Mouse (Mus musculus) WW6 (cell line): ENCODE results near the gene Abcf2.
"Not testable (repeated sequence)": the region's sequence is repeated elsewhere in the genome, so short reads cannot be mapped to it uniquely, and the experiment has no call there.

ENCODE experiments used
- DNase-seq: peaks from one replicate; pipeline ENCODE4 v3.0.0-alpha.2; 2013; ENCODE audit warnings: low read depth, low spot score

The Abcf2 gene

GRCm38 (mm10) chr5:24586547-24587199, 9.4 kb upstream of the Abcf2 start, which contains the start of gene Chpf2:
Chpf2 (plus strand) TSS chr5:24586741.
- peak; percentile 64 for DNase-seq

- no peak for DNase-seq
Measured at GRCm38 (mm10) chr5:24586106-24586505, 8.8 kb upstream of the Abcf2 start.

- no peak for DNase-seq
Measured at GRCm38 (mm10) chr5:24578109-24578963, 1.1 kb upstream of the Abcf2 start.

GRCm38 (mm10) chr5:24576801-24577182, 475 bp downstream of the Abcf2 start:
- DNase-seq: no peak

- no peak for DNase-seq
Measured at GRCm38 (mm10) chr5:24575948-24576347, 1.3 kb downstream of the Abcf2 start.

GRCm38 (mm10) chr5:24556709-24557108, 20.6 kb downstream of the Abcf2 start, which contains the start of gene 4931409K22Rik:
4931409K22Rik (minus strand) TSS chr5:24556809.
- no peak for DNase-seq

- DNase-seq: not testable (repeated sequence)
Measured at GRCm38 (mm10) chr5:24555335-24555734, 21.9 kb downstream of the Abcf2 start.

- no peak for DNase-seq
Measured at GRCm38 (mm10) chr5:24553621-24554244, 23.5 kb downstream of the Abcf2 start.

GRCm38 (mm10) chr5:24551317-24551688, 26.0 kb downstream of the Abcf2 start:
- DNase-seq: no peak

GRCm38 (mm10) chr5:24550598-24551316, 26.5 kb downstream of the Abcf2 start:
- DNase-seq: no peak

- no peak for DNase-seq
Measured at GRCm38 (mm10) chr5:24542643-24543042, 34.6 kb downstream of the Abcf2 start.

- DNase-seq: no peak
Measured at GRCm38 (mm10) chr5:24541144-24541569, 36.1 kb downstream of the Abcf2 start.

GRCm38 (mm10) chr5:24540387-24541143, 36.7 kb downstream of the Abcf2 start, which contains the start of gene Asb10:
Asb10 (minus strand) TSS chr5:24540978.
- DNase-seq: no peak

GRCm38 (mm10) chr5:24539571-24540296, 37.5 kb downstream of the Abcf2 start:
- no peak for DNase-seq

GRCm38 (mm10) chr5:24537618-24538017, 39.6 kb downstream of the Abcf2 start:
- no peak for DNase-seq

GRCm38 (mm10) chr5:24536511-24536910, 40.8 kb downstream of the Abcf2 start:
- no peak for DNase-seq

- DNase-seq: no peak
Measured at GRCm38 (mm10) chr5:24535731-24536130, 41.5 kb downstream of the Abcf2 start.

- DNase-seq: no peak
Measured at GRCm38 (mm10) chr5:24534292-24534691, 43.0 kb downstream of the Abcf2 start.

GRCm38 (mm10) chr5:24533391-24533790, 43.9 kb downstream of the Abcf2 start:
- no peak for DNase-seq

- DNase-seq: peak; percentile 56
Measured at GRCm38 (mm10) chr5:24530042-24530689, 47.1 kb downstream of the Abcf2 start.
